Mouse (Mus musculus) stomach, embryonic 14.5 days (tissue): ENCODE measurements at regions not wholly inside any gene's neighbourhood (a gene's known extent, or its start where the extent isn't known, plus 50 kb on each side); places are given as distances from the start of the nearest gene placed in this dataset.

Source experiments
- ATAC-seq: fragments of 200-750 bp; cut with Nextera tagmentation; 2 replicates; pipeline ENCODE4 v1.8.0; 2017; ENCODE audit warnings: low read depth, moderate TSS enrichment; ENCODE audit not compliant: insufficient number of reproducible peaks, insufficient read depth, low FRiP score
- H3K27ac ChIP-seq: fragments of 300-500 bp; sonication (generic); 2 replicates; pipeline ENCODE4 v1.5.1; 2014; ENCODE audit warnings: mild to moderate bottlenecking, low read length, moderate library complexity, mixed read lengths
- H3K27me3 ChIP-seq: fragments of 300-500 bp; sonication (generic); 2 replicates; pipeline ENCODE4 v1.6.1; 2014; ENCODE audit warnings: low read length, control low read depth, mixed read lengths; ENCODE audit not compliant: control insufficient read depth, insufficient read depth
- H3K36me3 ChIP-seq: fragments of 300-500 bp; sonication (generic); 2 replicates; pipeline ENCODE4 v1.6.1; 2014; ENCODE audit warnings: mild to moderate bottlenecking, control low read depth, low read length, moderate library complexity, mixed read lengths; ENCODE audit not compliant: control insufficient read depth, insufficient read depth
- H3K4me1 ChIP-seq: fragments of 300-500 bp; sonication (generic); 2 replicates; pipeline ENCODE4 v1.6.1; 2014; ENCODE audit warnings: low read length, control low read depth, mixed read lengths; ENCODE audit not compliant: control insufficient read depth, insufficient read depth
- H3K4me2 ChIP-seq: fragments of 300-500 bp; sonication (generic); replicated peaks from 2 replicates; pipeline ENCODE4 v1.6.1; 2014; ENCODE audit warnings: low read depth, low read length, control low read depth
- H3K4me3 ChIP-seq: fragments of 300-500 bp; sonication (generic); 2 replicates; pipeline ENCODE4 v1.5.1; 2014; ENCODE audit warnings: low read depth, low read length, control low read depth
- H3K9ac ChIP-seq: fragments of 300-500 bp; sonication (generic); replicated peaks from 2 replicates; pipeline ENCODE4 v1.6.1; 2014; ENCODE audit warnings: low read depth, mild to moderate bottlenecking, control low read depth, low read length, moderate library complexity, mixed read lengths
- H3K9me3 ChIP-seq: fragments of 300-500 bp; sonication (generic); 2 replicates; pipeline ENCODE4 v1.6.1; 2016; ENCODE audit warnings: low read depth, low read length, control low read depth; ENCODE audit not compliant: control insufficient read depth
- WGBS: fragments of 180-500 bp; shearing (Covaris S2); extraction: QIAGEN DNeasy Blood & Tissue Kit; methylation state at CpG from one replicate; pipeline ENCODE4 v1.1.7; 2014; 5-methylcytosine and 5-hydroxymethylcytosine counted together

DNA sequence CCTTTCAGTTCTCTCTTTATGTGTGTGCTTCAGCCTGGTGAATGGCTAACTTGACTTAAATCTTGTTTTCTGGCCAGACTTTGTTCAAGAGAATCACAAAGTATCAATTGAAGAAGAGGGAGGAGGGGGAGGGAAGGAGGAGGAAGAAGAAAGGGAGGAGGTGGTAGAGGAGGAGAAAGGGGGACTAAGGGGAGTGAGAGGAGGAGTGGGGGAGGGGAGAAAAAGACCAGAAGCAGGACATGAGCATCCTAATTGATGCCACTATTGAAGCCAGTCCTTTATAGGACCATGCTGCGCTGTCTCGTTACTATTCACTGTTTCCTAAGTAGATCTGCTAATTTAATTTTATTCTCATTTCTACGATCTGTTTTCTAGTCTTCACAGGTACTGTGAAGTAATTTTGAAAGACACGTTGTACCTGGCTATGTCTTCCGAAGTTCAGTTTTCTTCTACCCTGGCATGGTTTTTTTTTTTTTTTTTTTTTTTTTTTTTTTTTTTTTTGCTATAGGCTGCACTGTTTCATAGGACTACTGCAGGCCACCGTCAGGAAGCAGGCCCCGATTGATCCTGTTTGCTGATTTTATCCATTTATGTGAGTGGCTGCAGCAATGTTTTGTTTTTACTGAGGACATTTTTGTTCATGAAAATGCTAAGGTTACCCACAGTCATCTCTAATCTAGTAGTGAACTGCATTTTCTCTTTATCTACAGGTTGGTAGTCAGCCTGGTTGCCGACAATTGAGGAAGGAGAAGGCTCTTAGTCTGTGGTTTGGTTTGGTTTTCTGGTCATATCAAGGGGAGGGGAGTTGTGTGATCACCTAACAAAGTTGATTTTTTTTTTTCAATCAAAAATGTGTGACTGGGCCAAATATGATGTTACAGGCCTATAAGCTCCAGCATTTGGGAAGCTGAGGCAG, 184.1 kb upstream of the Meis1 start:
- 77% methylated on average over 8 of the region's 8 CpGs for WGBS
- H3K27me3 ChIP-seq: no peaks in the 10 kb centered on the region
- H3K4me1 ChIP-seq: 0 out of 2 replicates have a peak, but pooled peaks cover 4% of the 10 kb centered on the region
- no peak for ATAC-seq
- no peak overlapping the region for H3K4me3 ChIP-seq
- H3K4me2 ChIP-seq: no peak overlapping the region
- no peaks in the 10 kb centered on the region for H3K36me3 ChIP-seq
- H3K9me3 ChIP-seq: no peaks in the 10 kb centered on the region
- H3K9ac ChIP-seq: no peak overlapping the region
- no peak overlapping the region for H3K27ac ChIP-seq

DNA sequence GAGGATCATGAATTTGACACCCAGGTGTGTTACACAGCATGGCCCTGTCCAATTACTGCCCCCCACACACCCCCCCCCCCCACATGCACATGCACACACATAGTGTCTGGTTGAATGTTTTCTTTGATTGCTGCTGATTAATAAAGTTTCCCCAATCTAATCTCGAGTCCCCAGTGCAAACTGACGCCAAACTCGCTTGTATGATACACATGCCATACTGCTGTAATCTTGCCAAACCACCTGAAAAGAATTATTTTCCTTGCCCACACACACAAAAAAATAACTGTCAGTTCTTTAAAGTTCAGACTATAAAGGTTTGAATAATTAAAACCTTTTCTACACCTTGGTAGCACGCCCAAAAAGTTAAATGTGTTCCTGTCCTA, 184.7 kb upstream of the Meis1 start:
- H3K4me3 ChIP-seq: no peak overlapping the region
- no peaks in the 10 kb centered on the region for H3K27me3 ChIP-seq
- no peak overlapping the region for H3K4me2 ChIP-seq
- H3K36me3 ChIP-seq: no peaks in the 10 kb centered on the region
- no peak for ATAC-seq
- H3K27ac ChIP-seq: no peak overlapping the region
- no peak overlapping the region for H3K9ac ChIP-seq
- H3K9me3 ChIP-seq: no peaks in the 10 kb centered on the region
- H3K4me1 ChIP-seq: 0 out of 2 replicates have a peak, but pooled peaks cover 4% of the 10 kb centered on the region
- 74% methylated on average over 4 of the region's 4 CpGs for WGBS

DNA sequence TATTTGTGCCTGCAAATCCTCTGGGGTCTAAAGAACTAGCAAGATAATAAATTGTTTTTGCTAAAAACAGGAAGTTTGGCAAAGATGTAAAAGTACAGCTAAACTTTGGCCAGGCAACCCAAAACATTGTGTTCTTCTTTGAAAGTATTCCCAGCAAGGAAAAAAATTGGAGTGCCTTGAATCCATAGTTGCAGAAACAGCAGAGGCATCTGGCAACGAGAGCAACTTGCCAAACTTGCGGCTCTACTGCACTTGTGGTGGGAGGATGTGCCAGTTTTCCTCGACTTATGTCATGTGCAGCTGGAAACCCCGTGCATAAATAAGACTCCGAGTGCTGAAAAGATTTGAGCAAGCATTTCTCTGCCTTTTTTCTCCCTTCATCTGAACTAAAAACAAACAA, 185.2 kb upstream of the Meis1 start:
- no peaks in the 10 kb centered on the region for H3K36me3 ChIP-seq
- ATAC-seq: no peak
- H3K27me3 ChIP-seq: no peaks in the 10 kb centered on the region
- no peak overlapping the region for H3K4me2 ChIP-seq
- 42% methylated on average over 5 of the region's 5 CpGs for WGBS
- no peak overlapping the region for H3K27ac ChIP-seq
- 0 out of 2 replicates have a peak, but pooled peaks cover 4% of the 10 kb centered on the region for H3K4me1 ChIP-seq
- no peak overlapping the region for H3K9ac ChIP-seq
- H3K9me3 ChIP-seq: no peaks in the 10 kb centered on the region
- no peak overlapping the region for H3K4me3 ChIP-seq

DNA sequence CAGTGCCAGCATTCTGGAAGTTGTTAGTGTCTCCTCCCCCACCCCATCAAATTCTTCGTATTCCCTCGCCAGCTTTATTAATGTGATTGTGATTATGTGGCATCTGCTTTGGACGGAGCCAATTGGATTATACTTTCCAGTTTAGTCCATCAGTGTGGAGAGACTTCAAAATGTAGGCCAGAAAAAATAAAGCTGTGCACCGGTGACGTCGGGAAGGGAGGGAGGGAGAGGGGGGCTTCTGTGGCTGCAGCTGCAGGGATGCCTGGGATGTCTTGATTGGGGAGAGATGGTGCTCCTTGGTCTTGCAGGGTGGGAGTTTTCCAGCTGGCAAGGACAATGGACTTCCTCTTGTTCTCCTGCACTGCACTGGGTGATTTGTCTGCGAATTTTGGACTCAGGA, 185.7 kb upstream of the Meis1 start:
- no peak overlapping the region for H3K4me3 ChIP-seq
- no peak overlapping the region for H3K9ac ChIP-seq
- peak; percentile 53; the same call in 1 of the 2 replicates for ATAC-seq
- no peaks in the 10 kb centered on the region for H3K36me3 ChIP-seq
- no peak overlapping the region for H3K27ac ChIP-seq
- no peaks in the 10 kb centered on the region for H3K27me3 ChIP-seq
- WGBS: 39% methylated on average over 7 of the region's 7 CpGs
- no peaks in the 10 kb centered on the region for H3K9me3 ChIP-seq
- H3K4me2 ChIP-seq: no peak overlapping the region; the same call in 1 of the 2 replicates
- 0 out of 2 replicates have a peak, but pooled peaks cover 4% of the 10 kb centered on the region for H3K4me1 ChIP-seq

DNA sequence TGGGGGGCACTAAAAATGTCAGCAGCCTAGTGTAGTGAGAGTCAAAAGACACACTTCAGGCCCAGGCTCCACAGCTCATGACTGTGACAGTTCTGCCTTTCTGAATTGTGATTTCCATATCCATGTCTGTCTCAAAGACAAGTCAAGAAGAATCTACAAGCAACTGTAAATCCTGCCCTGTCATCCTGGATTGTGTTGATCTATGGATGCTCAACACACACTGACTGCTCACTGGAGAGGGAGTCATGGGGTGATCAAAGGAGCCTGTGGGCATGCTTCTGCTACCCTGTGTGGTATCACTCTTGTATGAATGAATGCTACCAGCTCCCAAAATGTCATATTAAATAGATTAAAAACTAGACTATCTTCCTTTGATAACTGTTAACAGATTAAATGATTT, 186.4 kb upstream of the Meis1 start:
- Histone ChIP-seq H3K36me3 (no peaks in the 10 kb centered on the region), H3K4me1 (0 out of 2 replicates have a peak, but pooled peaks cover 4% of the 10 kb centered on the region), H3K27me3 (no peaks in the 10 kb centered on the region), H3K9ac (no peak overlapping the region), H3K27ac (no peak overlapping the region), H3K9me3 (no peaks in the 10 kb centered on the region), H3K4me2 (no peak overlapping the region), H3K4me3 (no peak overlapping the region)
- ATAC-seq: no peak

DNA sequence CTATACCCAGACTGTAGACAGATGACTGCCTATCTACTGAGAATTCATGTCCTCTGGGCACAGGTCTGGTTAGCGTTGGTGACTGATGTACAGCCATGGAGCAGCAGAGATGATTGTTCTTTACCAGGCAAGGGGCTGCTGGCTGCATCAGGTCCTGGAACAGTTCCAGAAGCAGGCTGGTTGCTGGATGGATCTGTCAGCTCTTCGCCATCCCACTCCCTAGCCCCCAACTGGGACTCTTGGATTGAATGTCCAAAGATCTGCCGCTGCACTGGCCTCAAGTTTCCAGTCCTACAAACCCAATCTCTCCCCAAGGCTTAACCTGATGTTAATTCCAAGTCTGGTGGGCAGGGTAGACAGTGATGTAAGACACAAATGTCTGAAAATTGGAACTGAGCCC, 200.7 kb upstream of the Meis1 start:
- H3K27me3 ChIP-seq: no peaks in the 10 kb centered on the region
- 87% methylated on average over 3 of the region's 3 CpGs for WGBS
- no peaks in the 10 kb centered on the region for H3K36me3 ChIP-seq
- no peak overlapping the region for H3K9ac ChIP-seq
- H3K27ac ChIP-seq: no peak overlapping the region
- H3K4me3 ChIP-seq: no peak overlapping the region
- no peak for ATAC-seq
- H3K4me1 ChIP-seq: no peaks in the 10 kb centered on the region
- no peak overlapping the region for H3K4me2 ChIP-seq
- no peaks in the 10 kb centered on the region for H3K9me3 ChIP-seq

DNA sequence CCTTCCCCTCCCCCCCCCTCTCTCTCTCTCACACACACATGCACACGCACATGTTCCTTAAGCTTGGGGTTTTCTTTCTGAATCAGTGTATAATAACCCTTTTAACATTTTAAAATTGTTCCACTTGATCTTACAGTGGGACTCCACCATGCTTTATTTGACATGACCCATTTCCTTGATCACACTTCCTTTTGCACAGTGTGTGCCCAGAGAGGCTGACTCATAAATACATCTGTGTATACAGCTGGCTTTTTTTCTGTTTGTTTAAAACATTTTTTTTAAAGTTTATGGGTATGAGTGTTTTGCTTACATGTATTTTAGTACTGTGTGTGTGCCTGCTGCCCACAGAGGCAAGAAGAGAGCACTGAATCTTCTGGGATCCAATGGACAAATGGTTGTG, 202.7 kb upstream of the Meis1 start:
- Histone ChIP-seq H3K27ac (no peak overlapping the region), H3K27me3 (no peaks in the 10 kb centered on the region), H3K4me1 (no peaks in the 10 kb centered on the region), H3K36me3 (no peaks in the 10 kb centered on the region), H3K4me3 (no peak overlapping the region), H3K4me2 (no peak overlapping the region), H3K9ac (no peak overlapping the region), H3K9me3 (no peaks in the 10 kb centered on the region)
- no peak for ATAC-seq
- WGBS: 83% methylated on average over 1 of the region's 1 CpGs

DNA sequence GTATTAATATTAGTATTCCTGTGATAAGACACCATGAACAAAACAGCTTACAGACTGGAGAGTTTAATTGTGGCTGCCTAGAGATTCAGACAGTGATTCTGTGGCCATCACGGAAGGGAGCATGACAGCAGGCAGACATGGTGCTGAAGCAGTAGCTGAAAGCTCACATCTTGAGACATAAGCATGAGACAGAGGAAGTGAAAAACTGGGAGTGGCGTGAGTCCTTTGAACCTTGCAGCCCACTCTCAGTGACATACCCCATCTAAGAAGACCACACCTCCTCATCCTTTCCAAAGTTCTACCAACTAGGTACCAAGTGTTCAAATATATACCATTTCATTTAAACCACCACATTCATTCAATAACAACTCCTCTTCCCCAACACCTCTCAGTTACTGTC, 208.0 kb upstream of the Meis1 start:
- no peak overlapping the region for H3K9ac ChIP-seq
- ATAC-seq: no peak

DNA sequence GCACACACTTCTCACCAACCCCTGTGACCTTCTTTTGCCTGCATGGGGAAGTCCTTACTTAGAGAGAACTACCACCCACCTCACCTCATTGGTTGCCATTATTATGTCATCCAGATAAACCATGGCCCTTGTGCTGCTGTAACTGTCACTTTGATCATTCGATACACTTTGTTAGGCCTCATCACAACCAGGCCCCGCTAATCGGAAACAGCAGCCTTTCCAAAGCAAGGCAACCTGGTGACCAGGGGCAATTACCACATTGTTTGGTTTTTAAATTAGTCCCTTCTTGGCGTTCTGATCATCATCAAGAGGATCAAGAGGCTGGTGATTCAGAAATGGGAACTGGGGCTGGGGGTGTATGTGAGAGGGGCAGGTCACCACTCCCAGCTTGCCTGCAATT, 208.9 kb upstream of the Meis1 start:
- no peaks in the 10 kb centered on the region for H3K27me3 ChIP-seq
- WGBS: 65% methylated on average over 4 of the region's 4 CpGs

More for the DNA sequence above, 208.0 kb upstream of the Meis1 start:
- Histone ChIP-seq H3K4me3 (no peak overlapping the region), H3K27me3 (no peaks in the 10 kb centered on the region), H3K36me3 (no peaks in the 10 kb centered on the region), H3K27ac (no peak overlapping the region), H3K4me2 (no peak overlapping the region), H3K9me3 (no peaks in the 10 kb centered on the region), H3K4me1 (no peaks in the 10 kb centered on the region)
- 81% methylated on average over 2 of the region's 2 CpGs for WGBS

More for the DNA sequence above, 208.9 kb upstream of the Meis1 start:
- Histone ChIP-seq H3K4me2 (no peak overlapping the region), H3K4me1 (no peaks in the 10 kb centered on the region), H3K9ac (no peak overlapping the region), H3K4me3 (no peak overlapping the region), H3K27ac (no peak overlapping the region), H3K36me3 (no peaks in the 10 kb centered on the region), H3K9me3 (no peaks in the 10 kb centered on the region)
- no peak for ATAC-seq
